Mouse (Mus musculus): ENCODE measurements around the gene Ddx27. TPM values are rescaled to one million over a fixed set of nuclear protein-coding genes. Genes with fewer than 3 reads are reported as not detected.

The Ddx27 gene
- polyA plus RNA-seq, 1 experiment from 2014 or later: 47.0 TPM

GRCm38 (mm10) chr2:167038716-167039115 is 23.7 kb downstream of the Ddx27 start:
- no peak overlapping the region for H3K4me2 ChIP-seq (ENCODE audit: low read length)
- H3K36me3 ChIP-seq (ENCODE audit: control insufficient read depth, insufficient read depth, low read length): peaks cover 100% of the 10 kb centered on the region
- H3K4me1 ChIP-seq (replicated peaks; ENCODE audit: control insufficient read depth, insufficient read depth, low read length): no peaks in the 10 kb centered on the region
- DNase-seq (ENCODE audit: low spot score): no peak
- no peak overlapping the region for H3K4me3 ChIP-seq (ENCODE audit: low read depth, low read length)
- no peak overlapping the region for H3K9ac ChIP-seq (ENCODE audit: low read length)
- H3K27ac ChIP-seq (ENCODE audit: low read depth): no peak overlapping the region
- no peaks in the 10 kb centered on the region for H3K9me3 ChIP-seq (ENCODE audit: control insufficient read depth, low read length)
- no peaks in the 10 kb centered on the region for H3K27me3 ChIP-seq (replicated peaks; ENCODE audit: control insufficient read depth, insufficient read depth, low read length)
- no peak for ATAC-seq (replicated peaks; ENCODE audit: low FRiP score, low TSS enrichment, low read depth)
- 91% methylated on average over 7 of the region's 7 CpGs for WGBS

- Histone ChIP-seq H3K27me3 (replicated peaks; ENCODE audit: control insufficient read depth, insufficient read depth, low read length) (no peaks in the 10 kb centered on the region), H3K9ac (ENCODE audit: low read length) (no peak overlapping the region), H3K4me2 (ENCODE audit: low read length) (no peak overlapping the region), H3K4me1 (replicated peaks; ENCODE audit: control insufficient read depth, insufficient read depth, low read length) (no peaks in the 10 kb centered on the region), H3K4me3 (ENCODE audit: low read depth, low read length) (no peak overlapping the region), H3K36me3 (ENCODE audit: control insufficient read depth, insufficient read depth, low read length) (peaks cover 100% of the 10 kb centered on the region), H3K9me3 (ENCODE audit: control insufficient read depth, low read length) (no peaks in the 10 kb centered on the region), H3K27ac (ENCODE audit: low read depth) (no peak overlapping the region)
- DNase-seq (ENCODE audit: low spot score) (no peak), ATAC-seq (replicated peaks; ENCODE audit: low FRiP score, low TSS enrichment, low read depth) (no peak)
- WGBS: 78% methylated on average over 8 of the region's 8 CpGs
These were observed 24.4 kb downstream of the Ddx27 start for GRCm38 (mm10) chr2:167039386-167039785.

- DNase-seq (ENCODE audit: low spot score) (no peak), ATAC-seq (replicated peaks; ENCODE audit: low FRiP score, low TSS enrichment, low read depth) (no peak)
- Histone ChIP-seq H3K4me1 (replicated peaks; ENCODE audit: control insufficient read depth, insufficient read depth, low read length) (no peaks in the 10 kb centered on the region), H3K9me3 (ENCODE audit: control insufficient read depth, low read length) (no peaks in the 10 kb centered on the region), H3K9ac (ENCODE audit: low read length) (no peak overlapping the region), H3K4me2 (ENCODE audit: low read length) (no peak overlapping the region), H3K27ac (ENCODE audit: low read depth) (no peak overlapping the region), H3K36me3 (ENCODE audit: control insufficient read depth, insufficient read depth, low read length) (peaks cover 94% of the 10 kb centered on the region), H3K4me3 (ENCODE audit: low read depth, low read length) (no peak overlapping the region), H3K27me3 (replicated peaks; ENCODE audit: control insufficient read depth, insufficient read depth, low read length) (no peaks in the 10 kb centered on the region)
- 90% methylated on average over 12 of the region's 12 CpGs for WGBS
These were observed 28.6 kb downstream of the Ddx27 start for GRCm38 (mm10) chr2:167043400-167044121.

GRCm38 (mm10) chr2:167048223-167048622 is 33.2 kb downstream of the Ddx27 start:
- no peak for DNase-seq (ENCODE audit: low spot score)
- Histone ChIP-seq H3K4me2 (ENCODE audit: low read length) (no peak overlapping the region), H3K4me1 (replicated peaks; ENCODE audit: control insufficient read depth, insufficient read depth, low read length) (no peaks in the 10 kb centered on the region), H3K4me3 (ENCODE audit: low read depth, low read length) (no peak overlapping the region), H3K9me3 (ENCODE audit: control insufficient read depth, low read length) (no peaks in the 10 kb centered on the region), H3K27ac (ENCODE audit: low read depth) (no peak overlapping the region), H3K36me3 (ENCODE audit: control insufficient read depth, insufficient read depth, low read length) (peaks cover 75% of the 10 kb centered on the region), H3K9ac (ENCODE audit: low read length) (no peak overlapping the region), H3K27me3 (replicated peaks; ENCODE audit: control insufficient read depth, insufficient read depth, low read length) (no peaks in the 10 kb centered on the region)
- WGBS: 95% methylated on average over 10 of the region's 10 CpGs
- no peak for ATAC-seq (replicated peaks; ENCODE audit: low FRiP score, low TSS enrichment, low read depth)

- Histone ChIP-seq H3K9me3 (ENCODE audit: control insufficient read depth, low read length) (no peaks in the 10 kb centered on the region), H3K4me1 (replicated peaks; ENCODE audit: control insufficient read depth, insufficient read depth, low read length) (no peaks in the 10 kb centered on the region), H3K4me3 (ENCODE audit: low read depth, low read length) (no peak overlapping the region), H3K27me3 (replicated peaks; ENCODE audit: control insufficient read depth, insufficient read depth, low read length) (no peaks in the 10 kb centered on the region), H3K4me2 (ENCODE audit: low read length) (no peak overlapping the region), H3K27ac (ENCODE audit: low read depth) (no peak overlapping the region), H3K9ac (ENCODE audit: low read length) (no peak overlapping the region), H3K36me3 (ENCODE audit: control insufficient read depth, insufficient read depth, low read length) (peaks cover 71% of the 10 kb centered on the region)
- ATAC-seq (replicated peaks; ENCODE audit: low FRiP score, low TSS enrichment, low read depth) (no peak), DNase-seq (ENCODE audit: low spot score) (no peak)
- 82% methylated on average over 8 of the region's 8 CpGs for WGBS
These were observed 33.8 kb downstream of the Ddx27 start for GRCm38 (mm10) chr2:167048698-167049358.

GRCm38 (mm10) chr2:167053127-167053844 is 38.3 kb downstream of the Ddx27 start:
- no peak overlapping the region for H3K27ac ChIP-seq (ENCODE audit: low read depth)
- 78% methylated on average over 9 of the region's 9 CpGs for WGBS
- no peak overlapping the region for H3K9ac ChIP-seq (ENCODE audit: low read length)
- no peaks in the 10 kb centered on the region for H3K4me1 ChIP-seq (replicated peaks; ENCODE audit: control insufficient read depth, insufficient read depth, low read length)
- no peak overlapping the region for H3K4me2 ChIP-seq (ENCODE audit: low read length)
- no peaks in the 10 kb centered on the region for H3K9me3 ChIP-seq (ENCODE audit: control insufficient read depth, low read length)
- no peak for ATAC-seq (replicated peaks; ENCODE audit: low FRiP score, low TSS enrichment, low read depth)
- peaks cover 71% of the 10 kb centered on the region for H3K36me3 ChIP-seq (ENCODE audit: control insufficient read depth, insufficient read depth, low read length)
- no peaks in the 10 kb centered on the region for H3K27me3 ChIP-seq (replicated peaks; ENCODE audit: control insufficient read depth, insufficient read depth, low read length)
- no peak overlapping the region for H3K4me3 ChIP-seq (ENCODE audit: low read depth, low read length)
- no peak for DNase-seq (ENCODE audit: low spot score)

GRCm38 (mm10) chr2:167055386-167055785 is 40.4 kb downstream of the Ddx27 start:
- Histone ChIP-seq H3K9me3 (ENCODE audit: control insufficient read depth, low read length) (no peaks in the 10 kb centered on the region), H3K4me3 (ENCODE audit: low read depth, low read length) (no peak overlapping the region), H3K9ac (ENCODE audit: low read length) (no peak overlapping the region), H3K36me3 (ENCODE audit: control insufficient read depth, insufficient read depth, low read length) (peaks cover 61% of the 10 kb centered on the region), H3K4me1 (replicated peaks; ENCODE audit: control insufficient read depth, insufficient read depth, low read length) (no peaks in the 10 kb centered on the region), H3K27ac (ENCODE audit: low read depth) (no peak overlapping the region), H3K27me3 (replicated peaks; ENCODE audit: control insufficient read depth, insufficient read depth, low read length) (no peaks in the 10 kb centered on the region), H3K4me2 (ENCODE audit: low read length) (no peak overlapping the region)
- no peak for DNase-seq (ENCODE audit: low spot score)
- 87% methylated on average over 15 of the region's 15 CpGs for WGBS
- no peak for ATAC-seq (replicated peaks; ENCODE audit: low FRiP score, low TSS enrichment, low read depth)

GRCm38 (mm10) chr2:167056210-167056941 is 41.4 kb downstream of the Ddx27 start:
- WGBS: 94% methylated on average over 15 of the region's 15 CpGs
- peaks cover 57% of the 10 kb centered on the region for H3K36me3 ChIP-seq (ENCODE audit: control insufficient read depth, insufficient read depth, low read length)
- no peak overlapping the region for H3K9ac ChIP-seq (ENCODE audit: low read length)
- no peak for DNase-seq (ENCODE audit: low spot score)
- no peak overlapping the region for H3K4me2 ChIP-seq (ENCODE audit: low read length)
- no peaks in the 10 kb centered on the region for H3K27me3 ChIP-seq (replicated peaks; ENCODE audit: control insufficient read depth, insufficient read depth, low read length)
- no peaks in the 10 kb centered on the region for H3K9me3 ChIP-seq (ENCODE audit: control insufficient read depth, low read length)
- peaks cover 6% of the 10 kb centered on the region for H3K4me1 ChIP-seq (replicated peaks; ENCODE audit: control insufficient read depth, insufficient read depth, low read length)
- no peak overlapping the region for H3K27ac ChIP-seq (ENCODE audit: low read depth)
- ATAC-seq (replicated peaks; ENCODE audit: low FRiP score, low TSS enrichment, low read depth): no peak
- H3K4me3 ChIP-seq (ENCODE audit: low read depth, low read length): no peak overlapping the region

Data from intestine, embryonic 14.5 days (tissue).